ENCODE assay signal across 12 mouse cellular contexts in the genomic region with DNA sequence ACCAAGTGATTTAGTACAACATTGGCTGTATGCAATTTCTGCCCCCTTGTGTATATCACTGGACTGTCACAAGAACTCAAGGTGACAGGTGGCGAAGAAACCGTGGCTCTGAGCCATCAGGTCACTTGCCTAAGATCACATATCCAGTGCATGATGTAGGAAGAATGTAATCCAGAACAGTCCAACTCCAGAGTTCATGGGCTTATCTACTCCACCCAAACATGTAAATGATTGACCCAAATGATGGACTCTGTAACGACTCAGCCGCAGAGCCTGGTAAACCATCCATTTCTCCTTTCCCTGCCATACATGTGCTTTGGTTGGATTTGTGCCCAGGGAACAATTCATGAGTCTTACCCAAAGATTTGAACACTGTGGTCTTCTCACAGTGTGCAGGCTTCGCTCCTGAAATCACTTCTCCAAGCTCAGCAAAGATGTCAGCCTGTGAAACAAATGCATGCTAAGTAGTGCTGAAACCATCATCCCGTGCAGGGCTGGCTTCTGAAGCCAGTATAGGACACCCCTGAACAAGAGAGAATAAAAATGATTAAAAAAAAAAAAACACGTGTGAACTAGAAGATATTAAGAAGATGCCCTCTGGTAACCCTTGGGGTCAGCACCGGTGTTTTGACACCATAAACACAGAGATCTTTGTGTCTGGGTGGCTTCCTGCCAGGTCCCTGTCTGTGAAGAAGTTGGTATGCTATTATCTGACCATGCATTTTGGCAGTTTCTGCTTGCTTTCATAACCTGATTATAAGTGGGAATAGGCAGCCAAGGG. TPM values are rescaled to one million over a fixed set of nuclear protein-coding genes. Genes with fewer than 3 reads are reported as not detected.
A peak's percentile ranks its signal among the peaks of the same experiment; 100 is the strongest.
DNase-seq lines count a peak whose midpoint lies in the region; ATAC-seq lines count a peak whose summit lies in the region.
"Had no signal": no experiment of that assay in that cellular context is flagged by ENCODE, and none has a peak within 500 bp of the region (broad histone marks: within the 10 kb centered on the region; RNA-seq: fewer than 3 reads in every experiment).

No protein-coding gene starts in this region.

- no peaks in the 10 kb centered on the region for H3K27me3 ChIP-seq in heart, embryonic 12.5 days (replicated peaks)
- H3K27me3 ChIP-seq in embryonic facial prominence, embryonic 14.5 days (replicated peaks; ENCODE audit: control insufficient read depth, insufficient read depth, low read length) = no peaks in the 10 kb centered on the region
- no peaks in the 10 kb centered on the region for H3K27me3 ChIP-seq in stomach, embryonic 16.5 days (ENCODE audit: control insufficient read depth, insufficient read depth, low read length)
- H3K27me3 ChIP-seq in midbrain, embryonic 16.5 days (ENCODE audit: control insufficient read depth, insufficient read depth, low read depth, low read length) = no peaks in the 10 kb centered on the region
- H3K27me3 ChIP-seq: embryonic facial prominence, embryonic 15.5 days had no signal

- no peak overlapping the region for H3K4me2 ChIP-seq in heart, embryonic 12.5 days
- no peak overlapping the region for H3K4me2 ChIP-seq in embryonic facial prominence, embryonic 14.5 days (ENCODE audit: low read depth, low read length)
- H3K4me2 ChIP-seq in stomach, embryonic 16.5 days (ENCODE audit: low read depth, low read length) = no peak overlapping the region
- H3K4me2 ChIP-seq in midbrain, embryonic 16.5 days (ENCODE audit: low read length) = no peak overlapping the region
- H3K4me2 ChIP-seq: embryonic facial prominence, embryonic 15.5 days had no signal

- WGBS in heart, embryonic 12.5 days = 57% methylated on average over 8 of the region's 8 CpGs
- 50% methylated on average over 8 of the region's 8 CpGs for WGBS in embryonic facial prominence, embryonic 14.5 days
- 57% methylated on average over 8 of the region's 8 CpGs for WGBS in stomach, embryonic 16.5 days
- 76% methylated on average over 8 of the region's 8 CpGs for WGBS in midbrain, embryonic 16.5 days

- H3K36me3 ChIP-seq in heart, embryonic 12.5 days = no peaks in the 10 kb centered on the region
- H3K36me3 ChIP-seq in embryonic facial prominence, embryonic 14.5 days (ENCODE audit: control insufficient read depth, insufficient read depth, low read length) = no peaks in the 10 kb centered on the region
- no peaks in the 10 kb centered on the region for H3K36me3 ChIP-seq in stomach, embryonic 16.5 days (ENCODE audit: control insufficient read depth, insufficient read depth, low read length)
- no peaks in the 10 kb centered on the region for H3K36me3 ChIP-seq in midbrain, embryonic 16.5 days (ENCODE audit: control insufficient read depth, insufficient read depth, low read length)
- H3K36me3 ChIP-seq: embryonic facial prominence, embryonic 15.5 days had no signal

- H3K9me3 ChIP-seq in heart, embryonic 12.5 days (replicated peaks) = no peaks in the 10 kb centered on the region
- H3K9me3 ChIP-seq in embryonic facial prominence, embryonic 14.5 days (ENCODE audit: control insufficient read depth, low read length) = no peaks in the 10 kb centered on the region
- H3K9me3 ChIP-seq in stomach, embryonic 16.5 days (replicated peaks; ENCODE audit: control insufficient read depth, low read length) = no peaks in the 10 kb centered on the region
- no peaks in the 10 kb centered on the region for H3K9me3 ChIP-seq in midbrain, embryonic 16.5 days (replicated peaks; ENCODE audit: control insufficient read depth, low read length, poor library complexity, severe bottlenecking)
- H3K9me3 ChIP-seq: embryonic facial prominence, embryonic 15.5 days had no signal

- no peak overlapping the region for H3K4me3 ChIP-seq in heart, embryonic 12.5 days
- no peak overlapping the region for H3K4me3 ChIP-seq in embryonic facial prominence, embryonic 14.5 days (ENCODE audit: low read depth, low read length)
- H3K4me3 ChIP-seq in stomach, embryonic 16.5 days (replicated peaks; ENCODE audit: low read length) = no peak overlapping the region
- no peak overlapping the region for H3K4me3 ChIP-seq in midbrain, embryonic 16.5 days (ENCODE audit: low read depth, low read length)
- H3K4me3 ChIP-seq: embryonic facial prominence, embryonic 15.5 days had no signal

- 0 out of 2 replicates have a peak overlapping the region, but pooled peaks have one; percentile 7 for H3K27ac ChIP-seq in heart, embryonic 12.5 days (ENCODE audit: poor library complexity, severe bottlenecking)
- no peak overlapping the region for H3K27ac ChIP-seq in embryonic facial prominence, embryonic 14.5 days (replicated peaks; ENCODE audit: low read depth, low read length)
- H3K27ac ChIP-seq in stomach, embryonic 16.5 days (ENCODE audit: low read length) = no peak overlapping the region
- H3K27ac ChIP-seq in midbrain, embryonic 16.5 days (ENCODE audit: low read length) = no peak overlapping the region
- H3K27ac ChIP-seq: embryonic facial prominence, embryonic 15.5 days had no signal

- intact Hi-C loops in heart, postnatal 10 days (cut with DNase I) = no loop called here

- no peak for ATAC-seq in heart, embryonic 12.5 days (ENCODE audit: insufficient number of reproducible peaks, low FRiP score)
- ATAC-seq in embryonic facial prominence, embryonic 14.5 days (ENCODE audit: low read depth) = 0 out of 2 replicates have a peak, but pooled peaks have one; percentile 35
- peak; percentile 75; the same call in 1 of the 2 replicates for ATAC-seq in stomach, embryonic 16.5 days (ENCODE audit: insufficient read depth, low FRiP score)
- ATAC-seq in midbrain, embryonic 16.5 days = no peak

- H3K9ac ChIP-seq in heart, embryonic 12.5 days = no peak overlapping the region
- H3K9ac ChIP-seq in embryonic facial prominence, embryonic 14.5 days (ENCODE audit: low read depth, low read length) = no peak overlapping the region
- H3K9ac ChIP-seq in stomach, embryonic 16.5 days (ENCODE audit: low read length) = no peak overlapping the region
- no peak overlapping the region for H3K9ac ChIP-seq in midbrain, embryonic 16.5 days (ENCODE audit: low read depth, low read length)
- H3K9ac ChIP-seq: embryonic facial prominence, embryonic 15.5 days had no signal

- no peak for DNase-seq in heart, postnatal 10 days
- DNase-seq in embryonic facial prominence, embryonic 14.5 days (ENCODE audit: low spot score) = peak; percentile 32
- peak; percentile 68 for DNase-seq in kidney, postnatal 10 days
- DNase-seq in embryo, embryonic 11 days = no peak
- DNase-seq in layer of hippocampus, adult 9-11 months = no peak

- H3K4me1 ChIP-seq in heart, embryonic 12.5 days (replicated peaks) = peaks cover 12% of the 10 kb centered on the region; the same call in 1 of the 2 replicates
- peaks cover 11% of the 10 kb centered on the region for H3K4me1 ChIP-seq in embryonic facial prominence, embryonic 14.5 days (ENCODE audit: control insufficient read depth, insufficient read depth, low read length)
- H3K4me1 ChIP-seq in stomach, embryonic 16.5 days (ENCODE audit: control insufficient read depth, insufficient read depth, low read length) = no peaks in the 10 kb centered on the region; the same call in 1 of the 2 replicates
- no peaks in the 10 kb centered on the region; the same call in 1 of the 2 replicates for H3K4me1 ChIP-seq in midbrain, embryonic 16.5 days (ENCODE audit: control insufficient read depth, insufficient read depth, low read length)

RNA-seq across cellular contexts. Expression of gene Crym, which starts 12.4 kb away (rescaled TPM):
- 0.40 and 0.93 TPM in 2 replicates for polyA plus RNA-seq in heart, embryonic 12.5 days (2016; fragmentation: Nextera tagmentation; extraction: Ambion mirVana)
- total RNA-seq in heart, postnatal 10 days (2021) = under 1 TPM; 0.19 to 0.45 TPM
- 55.2 and 62.9 TPM in 2 replicates for polyA plus RNA-seq in embryonic facial prominence, embryonic 14.5 days (2014; fragmentation: Nextera tagmentation; extraction: Ambion mirVana)
- polyA plus RNA-seq in stomach, embryonic 16.5 days (2015; fragmentation: Nextera tagmentation; extraction: Ambion mirVana) = 7.8 and 10.6 TPM in 2 replicates
- 19.0 and 32.3 TPM in 2 replicates for polyA plus RNA-seq in midbrain, embryonic 16.5 days (2015; fragmentation: Nextera tagmentation; extraction: Ambion mirVana)

RNA-seq across cellular contexts. Expression of gene Abca14, which starts 14.2 kb away (rescaled TPM):
- not detected in 2 replicates for polyA plus RNA-seq in heart, embryonic 12.5 days (2016; fragmentation: Nextera tagmentation; extraction: Ambion mirVana)
- not detected for total RNA-seq in heart, postnatal 10 days (2021)
- polyA plus RNA-seq in embryonic facial prominence, embryonic 14.5 days (2014; fragmentation: Nextera tagmentation; extraction: Ambion mirVana) = not detected in 2 replicates
- polyA plus RNA-seq in stomach, embryonic 16.5 days (2015; fragmentation: Nextera tagmentation; extraction: Ambion mirVana) = not detected in 2 replicates
- polyA plus RNA-seq in midbrain, embryonic 16.5 days (2015; fragmentation: Nextera tagmentation; extraction: Ambion mirVana) = not detected in 2 replicates
- total RNA-seq: layer of hippocampus, postnatal 14 days had no signal
- polyA plus RNA-seq: embryonic facial prominence, embryonic 15.5 days; heart, postnatal 0 days; lung, embryonic 16.5 days had no signal

RNA-seq across cellular contexts. Expression of gene Anks4b, which starts 15.9 kb away (rescaled TPM):
- polyA plus RNA-seq in heart, embryonic 12.5 days (2016; fragmentation: Nextera tagmentation; extraction: Ambion mirVana) = 0.05 TPM in 1 of 2 replicates, not detected in the other
- total RNA-seq in heart, postnatal 10 days (2021) = under 1 TPM; 0.07 to 0.12 TPM
- 0.07 TPM in 1 of 2 replicates, not detected in the other for polyA plus RNA-seq in embryonic facial prominence, embryonic 14.5 days (2014; fragmentation: Nextera tagmentation; extraction: Ambion mirVana)
- polyA plus RNA-seq in stomach, embryonic 16.5 days (2015; fragmentation: Nextera tagmentation; extraction: Ambion mirVana) = 1.4 and 2.0 TPM in 2 replicates
- not detected in 2 replicates for polyA plus RNA-seq in midbrain, embryonic 16.5 days (2015; fragmentation: Nextera tagmentation; extraction: Ambion mirVana)
- polyA plus RNA-seq: embryonic facial prominence, embryonic 15.5 days; heart, postnatal 0 days; lung, embryonic 16.5 days had no signal

RNA-seq across cellular contexts. Expression of gene Zp2, which starts 44.5 kb away (rescaled TPM):
- polyA plus RNA-seq in heart, embryonic 12.5 days (2016; fragmentation: Nextera tagmentation; extraction: Ambion mirVana) = not detected in 2 replicates
- under 1 TPM; 0.30 to 0.38 TPM for total RNA-seq in heart, postnatal 10 days (2021)
- 1.2 and 1.7 TPM in 2 replicates for polyA plus RNA-seq in embryonic facial prominence, embryonic 14.5 days (2014; fragmentation: Nextera tagmentation; extraction: Ambion mirVana)
- polyA plus RNA-seq in stomach, embryonic 16.5 days (2015; fragmentation: Nextera tagmentation; extraction: Ambion mirVana) = 0.19 and 0.27 TPM in 2 replicates
- not detected in 2 replicates for polyA plus RNA-seq in midbrain, embryonic 16.5 days (2015; fragmentation: Nextera tagmentation; extraction: Ambion mirVana)
- polyA plus RNA-seq: lung, embryonic 16.5 days had no signal

Comparison
In these comparisons a context has a peak if more than half of its experiments do, and no peak if none do; other contexts are left out.
1. ATAC-seq: peak in embryonic facial prominence, embryonic 14.5 days (single experiment) and stomach, embryonic 16.5 days (single experiment); none in heart, embryonic 12.5 days (single experiment) and midbrain, embryonic 16.5 days (single experiment).
2. DNase-seq: peak in embryonic facial prominence, embryonic 14.5 days (single experiment) and kidney, postnatal 10 days (single experiment); none in heart, postnatal 10 days (0 of 2), embryo, embryonic 11 days (single experiment) and layer of hippocampus, adult 9-11 months (single experiment).